Mouse (Mus musculus) kidney, adult 2 months (tissue): Measurements from ENCODE around the gene Arpc1b.

Source experiments
- CTCF ChIP-seq: fragments of 200-500 bp; conservative IDR thresholded peaks from 2 replicates; pipeline ENCODE4 v1.5.1; 2011; ENCODE audit warnings: low read depth, mild to moderate bottlenecking, control low read depth, low read length, moderate library complexity, mixed read lengths; ENCODE audit not compliant: insufficient read depth, insufficient read length
- POLR2A ChIP-seq: fragments of 200-500 bp; IDR thresholded peaks from one replicate; pipeline ENCODE4 v1.6.1; 2011; ENCODE audit warnings: low read depth, low read length, control low read depth

- TF ChIP-seq POLR2A (no peak), CTCF (no peak)
Observed at GRCm38 (mm10) chr5:145164710-145165109, 50.7 kb downstream of the Arpc1b start.
